In genomic region chr15:12106430-12106829, GRCm38 (mm10) we compare ENCODE assay signal across 14 mouse cellular contexts. TPM values are rescaled to one million over a fixed set of nuclear protein-coding genes. Genes with fewer than 3 reads are reported as not detected.
DNase-seq lines count a peak whose midpoint lies in the region; ATAC-seq and TF ChIP-seq lines count a peak whose summit lies in the region.
"Had no signal": no experiment of that assay in that cellular context is flagged by ENCODE, and none has a peak within 500 bp of the region (broad histone marks: within the 10 kb centered on the region; RNA-seq: fewer than 3 reads in every experiment).

No protein-coding gene starts in this region.

- no peak overlapping the region for H3K4me3 ChIP-seq in limb, embryonic 11.5 days (ENCODE audit: low read depth, low read length)
- H3K4me3 ChIP-seq in limb, embryonic 10.5 days: no peak overlapping the region
- H3K4me3 ChIP-seq in left cerebral cortex, adult 2 months: no peak overlapping the region
- no peak overlapping the region for H3K4me3 ChIP-seq in stomach, postnatal 0 days (ENCODE audit: low read depth, low read length)
- H3K4me3 ChIP-seq: heart, adult 2 months; midbrain, embryonic 13.5 days; neural tube, embryonic 15.5 days had no signal

- no peak overlapping the region for H3K4me2 ChIP-seq in limb, embryonic 11.5 days (ENCODE audit: low read depth, severe bottlenecking)
- no peak overlapping the region for H3K4me2 ChIP-seq in stomach, postnatal 0 days (replicated peaks; ENCODE audit: low read depth)
- H3K4me2 ChIP-seq: lung, embryonic 14.5 days; midbrain, embryonic 13.5 days; neural tube, embryonic 15.5 days had no signal

- H3K9me3 ChIP-seq in limb, embryonic 11.5 days (ENCODE audit: control insufficient read depth, low read length): no peaks in the 10 kb centered on the region
- no peaks in the 10 kb centered on the region for H3K9me3 ChIP-seq in limb, embryonic 10.5 days (replicated peaks)
- H3K9me3 ChIP-seq in stomach, postnatal 0 days (ENCODE audit: control insufficient read depth, low read length): no peaks in the 10 kb centered on the region
- H3K9me3 ChIP-seq: midbrain, embryonic 13.5 days; neural tube, embryonic 15.5 days had no signal

- no peak for TF ChIP-seq CTCF in left cerebral cortex, adult 2 months (IDR thresholded peaks at IDR 0.05)
- TF ChIP-seq CTCF in stomach, postnatal 0 days (IDR thresholded peaks at IDR 0.05; ENCODE audit: low read depth): no peak

- no peaks in the 10 kb centered on the region for H3K4me1 ChIP-seq in limb, embryonic 11.5 days (ENCODE audit: control insufficient read depth, insufficient read depth, low read length)
- no peaks in the 10 kb centered on the region; the same call in 1 of the 2 replicates for H3K4me1 ChIP-seq in limb, embryonic 10.5 days
- peaks cover under 1% of the 10 kb centered on the region; the same call in 1 of the 2 replicates for H3K4me1 ChIP-seq in stomach, postnatal 0 days (replicated peaks; ENCODE audit: control insufficient read depth, insufficient read depth)
- H3K4me1 ChIP-seq: midbrain, embryonic 13.5 days; neural tube, embryonic 15.5 days had no signal

- TF ChIP-seq EP300 in stomach, postnatal 0 days (optimal IDR thresholded peaks at IDR 0.05): no peak

- H3K27ac ChIP-seq in limb, embryonic 11.5 days (replicated peaks; ENCODE audit: low read depth, low read length): no peak overlapping the region
- no peak overlapping the region for H3K27ac ChIP-seq in limb, embryonic 10.5 days
- peak overlapping the region; percentile 81 for H3K27ac ChIP-seq in left cerebral cortex, adult 2 months
- no peak overlapping the region for H3K27ac ChIP-seq in stomach, postnatal 0 days (replicated peaks)
- H3K27ac ChIP-seq: heart, adult 2 months; midbrain, embryonic 13.5 days; neural tube, embryonic 15.5 days had no signal

- ATAC-seq in limb, embryonic 11.5 days (ENCODE audit: insufficient number of reproducible peaks, low FRiP score, low TSS enrichment, low read depth): no peak
- ATAC-seq in stomach, postnatal 0 days (ENCODE audit: low FRiP score, low TSS enrichment): no peak
- ATAC-seq in CD4-positive, CD25-positive, alpha-beta regulatory T cell, adult 4 months: no peak
- ATAC-seq: midbrain, embryonic 13.5 days had no signal

- intact Hi-C loops in left cerebral cortex, adult 2 months (cut with DNase I): loop anchor here (1.0 to 2.0 kb wide), 3 partner anchors 14 to 125 kb away; no protein-coding TSS in a partner anchor

- 93% methylated on average over 12 of the region's 12 CpGs for WGBS in limb, embryonic 11.5 days
- WGBS in limb, embryonic 10.5 days: 89% methylated on average over 12 of the region's 12 CpGs
- WGBS in stomach, postnatal 0 days: 87% methylated on average over 12 of the region's 12 CpGs

- no peaks in the 10 kb centered on the region for H3K36me3 ChIP-seq in limb, embryonic 11.5 days (ENCODE audit: control insufficient read depth, insufficient read depth, low read length)
- no peaks in the 10 kb centered on the region for H3K36me3 ChIP-seq in limb, embryonic 10.5 days
- H3K36me3 ChIP-seq in stomach, postnatal 0 days (ENCODE audit: control insufficient read depth, insufficient read depth, low read length): no peaks in the 10 kb centered on the region
- H3K36me3 ChIP-seq: midbrain, embryonic 13.5 days; neural tube, embryonic 15.5 days had no signal

- peak; percentile 14 for DNase-seq in limb, embryonic 11.5 days (ENCODE audit: low spot score)
- no peak for DNase-seq in limb, embryonic 10.5 days (ENCODE audit: low spot score)
- DNase-seq in cerebellum, postnatal 14 days: peak; percentile 59 to 66
- DNase-seq in left cerebral cortex, adult 2 months (ENCODE audit: extremely low spot score in 1 of 2, low spot score in 2 of 2): peak; percentile 60 to 66
- peak; percentile 9 for DNase-seq in stomach, postnatal 0 days (ENCODE audit: low spot score)
- no peak for DNase-seq in heart, postnatal 4 days
- no peak for DNase-seq in adrenal gland, adult 2 months
- DNase-seq: heart, adult 2 months; lung, embryonic 14.5 days; spleen, adult 18-20 months; thymus, postnatal 36 days had no signal

- no peak overlapping the region for H3K9ac ChIP-seq in limb, embryonic 11.5 days (ENCODE audit: low read length)
- no peak overlapping the region for H3K9ac ChIP-seq in stomach, postnatal 0 days (ENCODE audit: low read length)
- H3K9ac ChIP-seq: lung, embryonic 14.5 days; midbrain, embryonic 13.5 days; neural tube, embryonic 15.5 days had no signal

- H3K27me3 ChIP-seq in limb, embryonic 11.5 days (ENCODE audit: control insufficient read depth, insufficient read depth, low read length): no peaks in the 10 kb centered on the region
- H3K27me3 ChIP-seq in limb, embryonic 10.5 days (ENCODE audit: low read depth, poor library complexity, severe bottlenecking): no peaks in the 10 kb centered on the region
- H3K27me3 ChIP-seq in stomach, postnatal 0 days (ENCODE audit: control insufficient read depth, insufficient read depth, low read length): no peaks in the 10 kb centered on the region
- H3K27me3 ChIP-seq: midbrain, embryonic 13.5 days; neural tube, embryonic 15.5 days had no signal

RNA-seq across cellular contexts. Expression of gene Zfr, which starts 11.2 kb away (rescaled TPM):
- 128 and 135 TPM in 2 replicates for polyA plus RNA-seq in limb, embryonic 11.5 days (2014; fragmentation: Nextera tagmentation; extraction: Ambion mirVana)
- 120 and 126 TPM in 2 replicates for polyA plus RNA-seq in limb, embryonic 10.5 days (2016; fragmentation: Nextera tagmentation; extraction: Ambion mirVana)
- total RNA-seq in left cerebral cortex, adult 2 months (2021): 100 to 1,000 TPM; 343 to 346 TPM
- 40.5 and 52.9 TPM in 2 replicates for polyA plus RNA-seq in stomach, postnatal 0 days (2015; fragmentation: Nextera tagmentation; extraction: Ambion mirVana)
- 100 to 1,000 TPM; 189 to 227 TPM for polyA plus RNA-seq in CD4-positive, CD25-positive, alpha-beta regulatory T cell, adult 4 months (2017; shearing (Covaris generic))
- 100 to 1,000 TPM; 109 to 110 TPM for total RNA-seq in heart, postnatal 4 days (2021)
- 100 to 1,000 TPM; 152 to 182 TPM for total RNA-seq in adrenal gland, adult 2 months (2021)
- 172 and 205 TPM in 2 replicates for polyA plus RNA-seq in adrenal gland, adult 2 months (2012; rRNA removed)

Comparison
In these comparisons a context has a peak if more than half of its experiments do, and no peak if none do; other contexts are left out.
1. DNase-seq: peak in limb, embryonic 11.5 days (single experiment), cerebellum, postnatal 14 days (2 of 2), left cerebral cortex, adult 2 months (2 of 2) and stomach, postnatal 0 days (single experiment); none in limb, embryonic 10.5 days (single experiment), heart, postnatal 4 days (single experiment) and adrenal gland, adult 2 months (single experiment).